Mouse (Mus musculus): ENCODE data around the gene Zfp710. TPM values are rescaled to one million over a fixed set of nuclear protein-coding genes. Genes with fewer than 3 reads are reported as not detected.

Zfp710 gene
- polyA plus RNA-seq, 1 experiment, result 3.8 TPM

DNA sequence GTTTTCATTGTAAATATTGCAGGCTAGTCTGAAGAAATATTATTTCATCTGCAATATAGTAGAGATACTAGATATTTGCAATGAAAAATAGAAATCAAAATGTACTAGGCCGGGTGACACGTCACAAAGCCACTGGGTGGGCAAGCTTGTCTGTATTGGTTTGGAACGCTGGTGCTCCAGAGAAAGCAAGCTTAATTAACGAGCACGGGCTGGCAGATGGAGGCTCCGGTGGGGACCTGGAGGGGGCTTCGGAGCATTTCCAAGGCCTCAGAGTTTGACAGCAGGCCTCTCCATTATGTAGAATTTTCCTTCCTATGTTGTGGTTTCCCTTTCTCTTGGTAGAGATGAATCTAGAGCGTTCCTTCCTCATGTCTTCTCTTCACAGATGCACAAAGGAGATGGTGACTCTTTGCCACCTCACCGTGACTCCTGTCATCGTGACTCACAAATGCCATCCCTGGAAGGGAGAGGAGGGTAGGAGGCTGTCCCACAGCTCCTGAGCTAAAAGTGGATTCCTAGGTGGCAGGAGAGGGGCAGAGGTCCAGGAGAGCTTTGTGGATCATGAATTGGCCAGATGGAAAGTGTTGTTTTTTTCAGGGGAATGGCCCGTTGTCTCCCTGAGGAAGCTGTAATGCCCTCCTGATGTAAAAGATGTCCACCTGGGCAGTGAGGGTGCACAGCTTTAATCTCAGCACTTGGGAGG is 22.1 kb upstream of the Zfp710 start:
- no peak overlapping the region for H3K27ac ChIP-seq (ENCODE audit: control insufficient read depth, insufficient read depth, low read depth, low read length)
- no peaks in the 10 kb centered on the region for H3K36me3 ChIP-seq (ENCODE audit: control insufficient read depth, insufficient read depth, low read length)
- H3K4me1 ChIP-seq (ENCODE audit: control insufficient read depth, insufficient read depth, low read length), result no peaks in the 10 kb centered on the region
- H3K4me3 ChIP-seq (ENCODE audit: control insufficient read depth, low read depth, low read length), result no peak overlapping the region
- TF ChIP-seq CTCF (IDR thresholded peaks at IDR 0.05; ENCODE audit: control insufficient read depth, insufficient read depth, insufficient replicate concordance, low read depth, low read length), result no peak
- no peak for TF ChIP-seq POLR2A (IDR thresholded peaks at IDR 0.05; ENCODE audit: control insufficient read depth, low read depth, low read length)
- no peaks in the 10 kb centered on the region for H3K27me3 ChIP-seq (ENCODE audit: control insufficient read depth, insufficient read depth, low read length)

DNA sequence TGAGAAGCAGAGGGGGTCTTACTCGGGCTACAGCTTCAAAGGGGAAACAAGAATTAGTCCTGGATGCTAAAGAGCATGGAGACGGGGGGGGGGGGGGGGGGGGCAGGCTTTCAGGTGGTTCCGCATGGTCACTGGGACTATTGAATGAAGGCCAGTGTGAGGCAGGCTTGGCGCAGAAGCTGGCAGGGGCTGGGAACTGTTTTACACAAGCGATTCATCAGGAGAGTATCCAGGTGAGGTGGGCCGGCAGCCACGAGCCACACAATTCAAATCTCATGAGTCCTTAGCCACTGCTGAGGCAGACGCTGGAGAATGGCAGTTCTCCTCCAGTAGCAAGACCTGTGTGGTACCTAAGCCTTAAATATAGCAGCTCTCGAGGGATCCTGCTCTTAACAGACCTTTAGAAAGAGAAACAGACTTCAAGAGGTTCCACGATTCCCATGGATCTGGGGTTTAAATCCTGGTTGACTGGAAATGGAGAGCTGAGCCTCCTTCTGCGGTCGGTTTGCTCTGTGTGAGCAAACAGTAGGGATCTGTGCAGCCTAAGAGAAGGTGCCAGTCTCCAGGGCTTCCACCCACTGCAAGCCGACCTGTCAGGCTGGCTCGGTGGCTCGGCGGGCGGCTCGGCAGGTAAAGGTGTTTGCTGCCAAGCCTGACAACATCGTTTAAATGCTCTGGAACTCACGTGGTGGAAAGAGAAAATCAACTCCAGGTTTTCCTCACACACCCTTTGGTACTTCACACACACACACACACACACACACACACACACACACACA is 19.6 kb upstream of the Zfp710 start:
- Histone ChIP-seq H3K27ac (ENCODE audit: control insufficient read depth, insufficient read depth, low read depth, low read length) (no peak overlapping the region), H3K36me3 (ENCODE audit: control insufficient read depth, insufficient read depth, low read length) (no peaks in the 10 kb centered on the region), H3K27me3 (ENCODE audit: control insufficient read depth, insufficient read depth, low read length) (no peaks in the 10 kb centered on the region), H3K4me1 (ENCODE audit: control insufficient read depth, insufficient read depth, low read length) (no peaks in the 10 kb centered on the region), H3K4me3 (ENCODE audit: control insufficient read depth, low read depth, low read length) (no peak overlapping the region)
- TF ChIP-seq POLR2A (IDR thresholded peaks at IDR 0.05; ENCODE audit: control insufficient read depth, low read depth, low read length), result no peak
- no peak for TF ChIP-seq CTCF (IDR thresholded peaks at IDR 0.05; ENCODE audit: control insufficient read depth, insufficient read depth, insufficient replicate concordance, low read depth, low read length)

- peaks cover 4% of the 10 kb centered on the region; the same call in 1 of the 2 replicates for H3K4me1 ChIP-seq (ENCODE audit: control insufficient read depth, insufficient read depth, low read length)
- H3K36me3 ChIP-seq (ENCODE audit: control insufficient read depth, insufficient read depth, low read length), result no peaks in the 10 kb centered on the region
- H3K4me3 ChIP-seq (ENCODE audit: control insufficient read depth, low read depth, low read length), result no peak overlapping the region
- TF ChIP-seq POLR2A (IDR thresholded peaks at IDR 0.05; ENCODE audit: control insufficient read depth, low read depth, low read length) (no peak), CTCF (IDR thresholded peaks at IDR 0.05; ENCODE audit: control insufficient read depth, insufficient read depth, insufficient replicate concordance, low read depth, low read length) (no peak)
- H3K27ac ChIP-seq (ENCODE audit: control insufficient read depth, insufficient read depth, low read depth, low read length), result no peak overlapping the region
- no peaks in the 10 kb centered on the region for H3K27me3 ChIP-seq (ENCODE audit: control insufficient read depth, insufficient read depth, low read length)
Observed at GRCm38 (mm10) chr7:80010680-80011079, 13.9 kb upstream of the Zfp710 start.

DNA sequence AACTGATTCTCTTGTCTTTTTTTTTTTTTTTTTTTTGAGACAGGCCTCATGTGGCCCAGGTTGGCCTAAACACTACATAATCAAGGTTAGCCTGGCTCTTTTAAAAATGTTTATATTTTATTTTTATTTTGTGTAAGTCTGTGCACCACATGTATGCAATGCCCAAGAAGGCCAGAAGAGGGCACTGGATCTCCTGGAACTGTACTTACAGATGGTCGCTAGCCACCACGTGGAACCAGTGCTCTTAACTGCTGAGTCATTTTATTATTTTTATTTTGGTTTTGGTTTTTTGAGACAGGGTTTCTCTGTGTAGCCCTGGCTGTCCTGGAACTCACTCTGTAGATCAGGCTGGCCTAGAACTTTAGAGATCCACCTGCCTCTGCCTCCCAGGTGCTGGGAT is 13.1 kb upstream of the Zfp710 start:
- H3K27ac ChIP-seq (ENCODE audit: control insufficient read depth, insufficient read depth, low read depth, low read length), result no peak overlapping the region
- TF ChIP-seq POLR2A (IDR thresholded peaks at IDR 0.05; ENCODE audit: control insufficient read depth, low read depth, low read length) (no peak), CTCF (IDR thresholded peaks at IDR 0.05; ENCODE audit: control insufficient read depth, insufficient read depth, insufficient replicate concordance, low read depth, low read length) (peak; percentile 45; the same call in 1 of the 2 replicates)
- no peaks in the 10 kb centered on the region for H3K27me3 ChIP-seq (ENCODE audit: control insufficient read depth, insufficient read depth, low read length)
- H3K4me1 ChIP-seq (ENCODE audit: control insufficient read depth, insufficient read depth, low read length), result peaks cover 4% of the 10 kb centered on the region; the same call in 1 of the 2 replicates
- no peaks in the 10 kb centered on the region for H3K36me3 ChIP-seq (ENCODE audit: control insufficient read depth, insufficient read depth, low read length)
- no peak overlapping the region for H3K4me3 ChIP-seq (ENCODE audit: control insufficient read depth, low read depth, low read length)

DNA sequence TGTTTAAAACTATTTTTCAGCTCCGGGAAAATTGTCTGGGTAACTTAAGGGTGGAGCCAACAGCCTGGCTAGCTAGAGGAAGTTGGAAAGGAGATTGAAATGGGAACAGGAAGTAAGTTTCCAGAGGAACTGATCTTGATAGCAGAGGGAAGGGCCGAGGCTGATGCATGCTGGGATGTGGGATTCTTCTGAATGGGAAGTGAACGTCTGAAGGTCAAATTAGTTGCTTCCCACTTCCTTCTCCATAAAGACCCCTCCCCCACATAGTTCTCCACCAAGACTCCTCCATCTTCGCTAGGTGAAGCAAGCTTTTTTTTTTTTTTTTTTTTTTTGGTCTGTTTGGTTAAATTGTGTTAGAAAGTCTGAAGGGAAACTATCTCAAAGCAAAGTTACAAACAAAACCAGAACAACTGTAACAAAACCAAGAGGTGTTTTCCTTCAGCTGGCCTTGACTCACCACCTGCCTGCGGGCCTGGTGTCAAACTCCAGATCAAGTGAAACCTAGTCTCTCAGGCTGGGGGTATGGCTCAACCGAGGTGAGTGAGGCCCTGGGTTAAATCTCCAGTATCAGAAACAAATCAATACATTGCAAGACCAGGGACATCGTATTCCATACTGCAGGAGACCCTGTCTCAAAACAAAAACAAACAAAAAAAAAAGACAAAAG is 10.6 kb upstream of the Zfp710 start:
- Histone ChIP-seq H3K4me1 (ENCODE audit: control insufficient read depth, insufficient read depth, low read length) (peaks cover 4% of the 10 kb centered on the region; the same call in 1 of the 2 replicates), H3K27ac (ENCODE audit: control insufficient read depth, insufficient read depth, low read depth, low read length) (peak overlapping the region; percentile 3; the same call in 1 of the 2 replicates), H3K36me3 (ENCODE audit: control insufficient read depth, insufficient read depth, low read length) (no peaks in the 10 kb centered on the region), H3K4me3 (ENCODE audit: control insufficient read depth, low read depth, low read length) (no peak overlapping the region), H3K27me3 (ENCODE audit: control insufficient read depth, insufficient read depth, low read length) (no peaks in the 10 kb centered on the region)
- no peak for TF ChIP-seq POLR2A (IDR thresholded peaks at IDR 0.05; ENCODE audit: control insufficient read depth, low read depth, low read length)

DNA sequence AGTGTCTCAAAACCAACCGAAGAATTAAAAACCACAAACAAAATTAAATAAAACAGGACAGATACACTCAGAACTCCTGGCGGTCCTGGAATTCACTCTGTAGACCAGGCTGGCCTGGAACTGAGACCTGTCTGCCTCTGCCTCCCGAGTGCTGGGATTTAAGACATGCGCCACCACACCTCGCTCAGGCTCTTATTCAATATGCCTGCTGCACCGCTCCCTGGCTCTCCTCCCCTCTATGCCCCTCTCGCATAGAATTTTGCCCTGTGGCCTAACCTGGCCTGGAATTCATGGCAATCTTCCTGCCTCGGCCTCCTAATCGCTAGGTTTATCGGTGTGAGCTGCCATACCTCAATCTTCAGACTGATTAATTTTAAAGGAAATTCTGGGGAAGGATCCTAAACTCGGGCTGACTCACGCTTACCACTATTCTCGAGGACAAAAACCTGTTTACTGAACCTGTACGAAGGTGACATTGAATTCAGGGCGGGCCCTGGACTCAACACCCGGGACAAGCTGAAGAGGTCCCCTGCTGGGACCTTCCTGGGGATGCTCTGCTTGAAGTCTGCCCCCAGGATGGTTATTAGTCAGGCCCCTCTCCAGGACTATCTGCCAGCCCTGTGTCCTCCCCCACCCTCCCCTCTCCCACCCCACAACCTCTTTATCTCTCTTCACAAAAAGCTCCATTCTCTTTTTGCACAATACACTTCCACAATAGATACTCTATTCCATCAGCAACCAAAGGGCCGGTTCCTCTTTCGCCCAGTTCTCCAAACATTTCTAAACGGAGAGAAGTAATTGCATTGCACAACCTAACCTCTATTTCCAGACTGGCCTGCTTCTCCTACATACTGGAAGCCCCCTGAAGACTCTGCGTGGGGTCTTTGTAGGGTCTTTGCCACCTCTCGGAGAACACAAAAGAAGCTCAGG is 9.5 kb upstream of the Zfp710 start:
- Histone ChIP-seq H3K36me3 (ENCODE audit: control insufficient read depth, insufficient read depth, low read length) (no peaks in the 10 kb centered on the region), H3K4me1 (ENCODE audit: control insufficient read depth, insufficient read depth, low read length) (peaks cover 4% of the 10 kb centered on the region; the same call in 1 of the 2 replicates), H3K27me3 (ENCODE audit: control insufficient read depth, insufficient read depth, low read length) (no peaks in the 10 kb centered on the region), H3K27ac (ENCODE audit: control insufficient read depth, insufficient read depth, low read depth, low read length) (no peak overlapping the region; the same call in 1 of the 2 replicates), H3K4me3 (ENCODE audit: control insufficient read depth, low read depth, low read length) (no peak overlapping the region)
- TF ChIP-seq POLR2A (IDR thresholded peaks at IDR 0.05; ENCODE audit: control insufficient read depth, low read depth, low read length) (no peak), CTCF (IDR thresholded peaks at IDR 0.05; ENCODE audit: control insufficient read depth, insufficient read depth, insufficient replicate concordance, low read depth, low read length) (no peak)
